Mouse (Mus musculus) common myeloid progenitor, adult 5-6 weeks (primary cell): ENCODE results near the gene Cmas. TPM values are rescaled to one million over a fixed set of nuclear protein-coding genes. Genes with fewer than 3 reads are reported as not detected.

ENCODE experiments used
- ATAC-seq: replicated peaks from 2 replicates; pipeline ENCODE4 v1.8.0; 2016; ENCODE audit warnings: low read depth, mild to moderate bottlenecking, moderate TSS enrichment, inconsistent platforms; ENCODE audit not compliant: poor library complexity, severe bottlenecking
- total RNA-seq: library from RNA; stranded (forward); fragments of 200-1000, 187-1606 nt; gene quantifications from 2 replicates; pipeline ENCODE4 v1.2.3, GENCODE M21; 2017

Gene Cmas
- total RNA-seq, 1 experiment from 2014 or later: 82.6 TPM

- no peak for ATAC-seq
Measured at GRCm38 (mm10) chr6:142788042-142788987, 31.8 kb downstream of the Cmas start.

GRCm38 (mm10) chr6:142789736-142790135, 33.2 kb downstream of the Cmas start:
- ATAC-seq: no peak

- ATAC-seq: peak; percentile 80
Measured at GRCm38 (mm10) chr6:142792241-142792968, 35.9 kb downstream of the Cmas start.

DNA sequence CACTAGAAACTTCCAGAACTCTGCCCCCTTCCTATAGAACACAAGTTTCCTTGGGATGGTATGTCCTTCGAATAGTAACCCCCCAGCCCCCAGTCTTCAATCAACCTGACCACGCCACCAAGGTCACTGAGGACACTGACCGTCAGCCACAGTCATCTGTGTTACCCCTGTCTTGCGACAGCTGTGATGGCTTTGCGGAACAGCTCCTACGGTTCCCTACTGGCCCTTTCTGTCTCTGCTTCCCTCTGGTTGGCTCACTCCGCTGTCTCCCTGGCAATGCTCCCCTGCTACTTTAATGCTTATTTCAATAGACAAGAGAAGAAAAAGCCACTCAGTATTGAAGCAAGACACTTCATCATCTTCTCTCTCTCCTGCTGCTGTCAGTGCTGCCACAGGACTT, 37.0 kb downstream of the Cmas start:
- ATAC-seq: 0 out of 2 replicates have a peak, but pooled peaks have one; percentile 24

- no peak for ATAC-seq
Measured at GRCm38 (mm10) chr6:142795087-142795486, 38.6 kb downstream of the Cmas start.

DNA sequence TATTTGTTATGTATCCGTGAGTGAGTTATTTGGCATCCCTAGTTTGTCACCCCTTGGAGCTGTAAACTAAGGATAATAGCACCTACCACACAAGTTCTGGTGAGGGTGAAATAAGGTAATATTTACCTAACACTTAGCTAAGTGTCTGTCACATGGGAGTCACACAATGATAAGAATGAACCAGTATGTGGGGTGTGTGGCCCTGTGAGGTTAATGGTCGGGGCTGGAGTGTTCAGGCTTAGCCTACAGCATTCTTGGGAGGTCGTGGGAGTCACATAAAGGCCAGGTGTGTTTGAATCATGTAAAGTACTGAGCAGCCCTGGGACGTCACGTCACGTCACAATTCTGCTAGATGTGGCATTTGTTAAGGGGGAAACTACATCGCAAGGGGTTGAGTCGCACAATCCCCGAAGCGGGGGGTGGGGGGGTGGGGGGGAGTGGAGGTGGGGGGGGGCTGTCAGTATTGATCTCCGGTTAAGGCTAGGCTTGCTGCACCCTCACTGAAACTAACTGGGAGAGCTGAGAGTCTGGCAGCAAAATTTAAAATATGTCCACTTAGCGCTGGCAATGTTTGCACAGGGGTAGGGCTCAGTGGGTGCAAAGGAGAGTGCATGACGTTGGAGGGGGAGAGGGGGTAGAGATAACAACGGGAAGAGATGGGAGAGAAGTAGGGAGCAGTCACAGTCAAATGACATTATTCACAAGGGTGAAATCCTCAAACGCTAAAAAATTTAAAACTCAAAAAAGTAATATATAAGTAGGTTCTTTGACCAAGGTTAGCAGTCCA, 39.4 kb downstream of the Cmas start:
- ATAC-seq: no peak

GRCm38 (mm10) chr6:142797996-142798395, 41.5 kb downstream of the Cmas start:
- ATAC-seq: no peak

GRCm38 (mm10) chr6:142798837-142799236, 42.4 kb downstream of the Cmas start:
- ATAC-seq: no peak

DNA sequence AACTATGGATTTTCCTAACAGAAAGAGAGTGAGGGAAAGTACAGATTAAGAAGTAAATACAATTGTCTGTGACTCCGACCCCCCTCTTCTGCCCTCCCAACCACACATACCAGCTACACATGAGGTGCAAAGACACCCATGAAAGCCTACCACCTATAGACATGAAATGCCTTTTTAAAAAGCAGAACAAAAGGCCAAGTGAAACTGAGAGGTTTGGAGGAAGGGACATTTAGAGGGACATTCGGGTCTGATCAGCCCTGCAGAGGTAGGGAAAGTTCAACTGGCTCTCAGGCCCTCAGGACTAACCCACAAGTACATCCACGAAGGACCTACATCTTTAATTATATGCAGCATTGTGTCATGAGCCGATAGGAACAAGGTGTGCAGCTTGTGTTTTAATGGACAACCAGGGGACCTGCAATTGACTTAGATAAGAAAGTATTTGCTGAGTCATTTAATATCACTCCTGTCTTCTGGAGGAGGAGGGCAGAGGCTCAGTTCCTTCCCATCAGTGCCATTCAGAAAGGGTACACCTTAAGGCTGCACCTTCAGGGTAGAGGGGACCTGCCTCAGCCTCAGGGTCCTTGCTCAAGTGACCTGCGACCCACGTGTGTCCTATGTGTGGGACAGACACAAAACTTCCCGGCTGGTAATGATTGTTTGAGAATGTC, 43.4 kb downstream of the Cmas start:
- ATAC-seq: peak; percentile 58; the same call in 1 of the 2 replicates

- ATAC-seq: no peak
Measured at GRCm38 (mm10) chr6:142801687-142802086, 45.2 kb downstream of the Cmas start.

GRCm38 (mm10) chr6:142802617-142803525, 46.4 kb downstream of the Cmas start:
- no peak for ATAC-seq

DNA sequence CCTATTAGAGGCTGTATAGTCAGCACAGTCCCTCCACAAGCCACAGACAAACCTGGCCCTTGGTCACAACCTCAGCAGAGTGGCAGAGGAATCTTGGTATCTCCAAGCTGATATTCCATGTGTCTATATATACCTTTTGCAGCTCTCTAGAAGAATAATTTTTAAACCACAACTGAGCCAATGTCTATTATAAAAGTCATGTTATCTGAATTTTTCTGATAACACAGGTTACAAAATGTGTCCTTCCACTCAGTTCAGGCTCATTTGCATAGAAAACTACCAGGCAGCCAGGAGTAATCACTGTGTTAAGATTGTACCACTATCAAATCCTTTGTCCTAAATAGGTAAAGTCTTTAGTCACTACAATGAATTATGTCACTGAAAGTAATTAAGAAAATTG, 47.9 kb downstream of the Cmas start, which contains the start of gene Sult6b2:
Gene Sult6b2 (minus strand): TSS at position 101 of the 400 bp plus-strand sequence.
- no peak for ATAC-seq

- peak; percentile 87 for ATAC-seq
Measured at GRCm38 (mm10) chr6:142806326-142806725, 49.8 kb downstream of the Cmas start.

- ATAC-seq: no peak
Measured at GRCm38 (mm10) chr6:142809373-142810098, 53.0 kb downstream of the Cmas start.

GRCm38 (mm10) chr6:142810239-142810638, 53.8 kb downstream of the Cmas start:
- ATAC-seq: peak; percentile 58

DNA sequence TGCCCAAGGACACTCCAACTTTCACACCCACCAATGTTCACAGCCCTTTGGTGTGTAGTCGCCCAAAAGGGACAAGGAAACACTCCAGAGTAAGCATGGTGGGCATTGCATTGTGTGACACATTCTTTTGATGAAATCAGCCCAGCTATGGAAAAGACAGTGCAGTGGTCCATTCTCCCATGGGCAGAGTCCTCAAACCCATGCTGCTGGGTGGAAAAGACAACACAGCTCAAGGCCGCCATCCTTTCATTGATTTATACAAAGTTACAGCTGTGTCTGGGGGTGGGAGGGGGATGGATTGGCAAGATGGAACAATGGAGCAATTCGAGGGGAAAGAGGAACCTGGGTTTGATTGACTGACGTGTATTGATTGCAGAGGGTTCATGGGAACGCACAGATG, 56.5 kb downstream of the Cmas start:
- ATAC-seq: no peak

DNA sequence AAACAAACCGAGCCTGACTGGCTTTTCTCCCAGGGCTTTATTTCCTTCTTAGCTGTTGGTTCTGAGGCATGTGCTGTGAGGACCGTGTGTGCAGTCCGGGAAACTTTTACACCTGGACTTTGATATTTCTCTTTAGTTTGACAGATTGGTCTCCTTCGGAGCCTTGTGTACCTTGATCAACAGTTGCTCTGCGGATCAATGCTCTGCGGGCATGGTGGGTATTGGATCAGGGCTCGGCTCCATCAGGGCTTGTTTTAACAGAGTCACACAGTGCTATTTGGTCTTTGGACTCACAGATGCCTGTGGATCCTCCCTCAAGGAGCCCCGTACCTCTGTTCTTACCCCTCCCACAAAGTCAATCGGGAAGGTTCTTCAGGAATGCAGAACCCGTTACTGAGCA, 57.5 kb downstream of the Cmas start:
- no peak for ATAC-seq

DNA sequence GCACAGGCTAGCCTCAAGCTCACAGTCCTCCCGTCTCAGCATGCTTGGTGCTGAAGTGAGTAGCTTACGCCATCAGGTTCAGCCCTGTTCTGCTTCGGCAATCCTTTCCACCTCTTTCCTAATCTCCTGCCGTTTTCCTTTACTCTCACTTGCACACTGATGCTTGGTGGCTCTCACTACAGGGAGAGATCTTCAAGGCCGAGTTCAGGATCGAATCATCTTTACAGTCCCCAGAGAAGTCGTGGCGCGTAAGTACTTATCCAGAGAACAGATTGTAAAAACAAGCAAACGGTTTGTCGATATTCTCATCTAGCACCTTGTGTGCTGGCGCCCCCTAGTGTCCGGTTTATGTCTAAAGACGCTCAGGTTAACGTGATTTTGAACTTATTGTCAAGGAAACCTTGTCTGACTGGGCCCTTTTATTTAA, 58.0 kb downstream of the Cmas start:
- peak; percentile 77 for ATAC-seq
